Mouse (Mus musculus) spleen, adult 12 weeks (tissue): ENCODE results near the gene Lrig3.

Source experiments
- DNase-seq: peaks from one replicate; pipeline ENCODE4 v3.0.0; 2022; ENCODE audit warnings: low spot score

Gene Lrig3

DNA sequence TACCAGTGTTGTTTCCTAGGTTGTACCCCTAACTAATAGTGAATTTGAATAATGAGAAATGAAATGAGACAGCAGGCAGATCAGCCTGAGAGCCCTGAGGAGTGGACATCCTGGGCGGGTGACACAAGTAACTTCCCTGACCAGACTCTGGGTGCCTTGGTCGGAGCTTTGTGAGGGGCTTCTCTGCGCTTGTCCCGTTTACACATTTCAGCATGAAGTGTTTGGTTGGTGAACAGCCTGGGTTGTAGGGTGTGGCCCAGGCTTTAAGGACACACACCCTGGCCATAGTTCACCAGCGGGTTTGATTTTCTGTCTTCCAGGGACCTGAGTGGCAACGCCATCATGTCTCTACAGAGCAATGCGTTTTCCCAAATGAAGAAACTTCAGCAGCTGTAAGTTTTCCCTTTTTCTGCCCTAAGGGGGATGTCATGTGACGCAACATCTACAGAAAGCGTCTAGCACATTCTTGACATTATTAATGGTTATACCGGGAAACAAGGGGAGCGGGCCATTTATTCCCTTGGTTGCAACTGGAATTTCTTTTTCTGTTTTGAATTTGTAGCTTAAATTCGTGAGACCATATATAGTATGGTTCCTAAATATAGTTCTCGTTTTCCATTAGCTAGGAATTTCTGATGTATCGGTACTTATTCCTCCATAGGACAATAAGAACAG is 36.2 kb downstream of the Lrig3 start:
- no peak for DNase-seq

- DNase-seq: no peak
Measured at GRCm38 (mm10) chr10:126002818-126003506, 37.0 kb downstream of the Lrig3 start.

DNA sequence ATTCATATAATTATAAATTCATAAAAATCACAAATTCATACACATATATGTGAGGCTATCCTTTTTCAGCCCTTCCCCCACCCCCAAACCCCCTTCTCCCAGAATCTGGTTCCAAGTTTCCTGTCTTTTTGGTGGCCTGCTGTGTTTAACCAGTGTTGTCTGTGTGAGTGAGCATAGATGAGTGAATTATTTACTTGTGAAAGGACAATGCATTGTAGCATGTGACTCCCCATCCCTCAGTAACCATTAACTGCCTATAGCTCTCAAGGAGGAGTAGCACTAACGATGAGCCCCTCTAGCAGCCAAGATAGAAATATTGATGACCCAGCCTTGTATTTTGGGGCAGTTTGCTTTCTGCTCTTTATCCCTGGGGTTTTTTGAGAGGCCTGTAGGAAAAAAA is 37.9 kb downstream of the Lrig3 start:
- DNase-seq: no peak

GRCm38 (mm10) chr10:126013667-126014066 is 47.7 kb downstream of the Lrig3 start:
- no peak for DNase-seq

- DNase-seq: no peak
Measured at GRCm38 (mm10) chr10:126014673-126015072, 48.7 kb downstream of the Lrig3 start.

DNA sequence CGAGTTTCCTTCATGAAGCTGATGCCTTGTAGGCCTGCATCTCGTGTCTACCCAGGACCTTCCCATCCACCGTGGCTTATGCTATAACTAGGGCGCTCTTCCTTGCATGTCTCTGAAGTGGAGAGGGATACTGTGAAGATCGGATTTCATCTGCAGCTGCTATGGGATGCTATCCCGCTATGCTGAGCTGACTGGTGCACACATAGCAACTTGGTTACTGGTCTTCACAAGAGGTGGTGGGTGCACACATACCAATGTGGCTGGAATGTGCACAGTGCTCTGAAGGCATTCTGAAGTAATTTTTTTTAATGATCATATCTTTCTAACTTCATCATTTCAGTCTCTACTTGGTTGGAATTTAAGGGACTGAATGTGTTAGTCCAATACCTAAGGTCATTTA is 49.7 kb downstream of the Lrig3 start:
- no peak for DNase-seq

DNA sequence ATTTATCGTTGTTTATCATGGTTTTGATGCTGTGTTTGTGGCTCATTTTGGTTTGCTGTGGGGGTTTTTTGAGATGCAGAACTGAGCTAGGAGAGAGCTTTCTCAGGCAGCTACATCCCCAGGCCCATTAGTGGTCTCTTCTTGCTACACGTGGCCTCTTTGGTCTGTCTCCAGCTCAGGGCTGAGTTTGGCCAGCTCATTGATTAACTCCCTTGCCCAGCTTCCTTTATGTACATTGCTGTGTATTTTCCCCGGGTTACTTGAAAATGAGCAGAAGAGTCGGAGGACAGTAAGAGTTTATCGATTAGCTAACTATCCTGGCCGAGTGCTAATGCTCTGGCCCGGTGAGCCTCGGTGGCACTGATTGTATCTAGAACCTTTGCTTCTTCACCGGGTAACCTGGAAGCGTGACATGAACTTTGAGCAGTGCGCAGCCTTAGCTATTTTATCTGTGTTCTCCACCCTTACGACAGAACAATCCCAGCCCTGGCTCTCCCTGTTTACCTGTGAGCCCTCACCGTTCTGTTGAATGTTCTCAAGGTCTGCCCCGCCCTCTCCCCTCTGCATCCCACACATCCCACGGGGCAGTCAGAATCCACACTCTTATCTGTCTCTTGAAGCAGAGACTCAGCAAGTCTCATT is 53.5 kb downstream of the Lrig3 start:
- no peak for DNase-seq

DNA sequence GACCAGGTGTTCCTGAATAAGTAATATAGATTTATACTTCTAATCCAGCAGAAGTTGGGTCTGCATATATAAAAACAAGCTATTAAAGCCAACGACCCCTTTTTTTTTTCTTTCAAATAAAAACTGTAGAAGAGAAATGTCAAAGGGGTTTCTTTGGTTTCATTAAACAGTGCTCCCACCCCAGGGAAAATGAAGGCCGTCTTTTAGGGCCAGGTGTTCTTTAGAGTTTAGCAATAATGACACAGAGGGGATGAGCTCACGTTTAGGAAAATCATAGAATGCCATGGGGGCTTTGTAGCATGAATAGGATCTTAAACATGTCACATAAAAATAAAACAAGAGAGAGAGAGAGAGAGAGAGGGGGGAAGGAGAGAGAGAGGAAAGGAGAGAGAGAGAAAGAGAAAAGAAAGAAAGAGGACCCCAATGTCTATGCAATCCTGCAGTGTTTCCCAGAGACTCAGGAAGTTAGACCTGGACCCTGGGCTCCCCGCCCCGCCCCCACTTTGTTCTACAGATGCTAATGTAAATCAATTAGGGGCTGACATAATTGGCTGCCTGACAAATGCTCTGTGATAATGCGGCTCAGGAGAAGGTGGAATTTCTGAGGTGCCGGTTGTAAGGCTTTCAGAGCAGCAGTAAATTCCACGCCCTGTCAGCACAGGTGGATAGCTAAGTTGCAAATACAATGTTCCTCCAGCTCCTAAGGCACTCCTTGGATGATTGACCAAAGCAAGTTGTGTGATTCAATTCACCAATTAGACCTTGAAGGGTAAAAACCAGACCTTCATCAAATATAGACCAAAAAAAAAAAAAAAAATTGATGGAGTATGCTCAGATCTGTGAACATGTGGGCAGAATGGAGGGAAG is 62.8 kb downstream of the Lrig3 start:
- no peak for DNase-seq

GRCm38 (mm10) chr10:126029441-126030114 is 63.6 kb downstream of the Lrig3 start:
- DNase-seq: no peak

DNA sequence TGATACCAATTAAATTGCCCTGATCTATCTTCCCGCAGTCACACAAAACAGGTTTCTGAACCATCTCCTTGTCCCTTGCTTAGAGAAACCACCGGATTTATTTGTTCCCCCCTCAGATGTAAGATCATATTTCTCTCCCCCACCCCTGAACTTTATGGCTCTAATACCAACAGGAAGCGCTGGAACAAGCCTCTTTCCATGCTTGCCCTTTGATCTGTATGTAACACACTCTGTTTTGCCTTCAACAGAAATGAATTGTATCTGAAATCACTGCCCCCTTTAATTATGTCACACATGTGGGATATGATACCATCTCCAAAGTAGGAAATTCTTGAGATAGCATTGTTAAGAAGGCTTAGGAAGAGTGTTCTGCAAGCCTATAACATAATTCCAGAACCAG is 90.9 kb downstream of the Lrig3 start:
- no peak for DNase-seq

GRCm38 (mm10) chr10:126062812-126063211 is 96.8 kb downstream of the Lrig3 start:
- no peak for DNase-seq
